ENCODE assay signal across 9 mouse cellular contexts in genomic region chr1:171501636-171502080, GRCm38 (mm10). TPM values are rescaled to one million over a fixed set of nuclear protein-coding genes. Genes with fewer than 3 reads are reported as not detected.
A peak's percentile ranks its signal among the peaks of the same experiment; 100 is the strongest.
DNase-seq lines count a peak whose midpoint lies in the region; ATAC-seq lines count a peak whose summit lies in the region.
"Had no signal": no experiment of that assay in that cellular context is flagged by ENCODE, and none has a peak within 500 bp of the region (broad histone marks: within the 10 kb centered on the region; RNA-seq: fewer than 3 reads in every experiment).

No protein-coding gene starts in this region.

- H3K9ac ChIP-seq in midbrain, embryonic 15.5 days = peak overlapping the region; percentile 30; the same call in 1 of the 2 replicates

- no peaks in the 10 kb centered on the region for H3K9me3 ChIP-seq in limb, embryonic 10.5 days (replicated peaks)
- H3K9me3 ChIP-seq in midbrain, embryonic 15.5 days = no peaks in the 10 kb centered on the region

- H3K4me1 ChIP-seq in limb, embryonic 10.5 days = 0 out of 2 replicates have a peak, but pooled peaks cover 8% of the 10 kb centered on the region
- H3K4me1 ChIP-seq in midbrain, embryonic 15.5 days = peaks cover 17% of the 10 kb centered on the region

- peak overlapping the region; percentile 32 for H3K4me3 ChIP-seq in limb, embryonic 10.5 days
- H3K4me3 ChIP-seq in midbrain, embryonic 15.5 days = peak overlapping the region; percentile 72

- ATAC-seq in midbrain, embryonic 15.5 days (replicated peaks) = no peak

- no peaks in the 10 kb centered on the region for H3K27me3 ChIP-seq in limb, embryonic 10.5 days (ENCODE audit: low read depth, poor library complexity, severe bottlenecking)
- H3K27me3 ChIP-seq in midbrain, embryonic 15.5 days (replicated peaks) = no peaks in the 10 kb centered on the region; the same call in 1 of the 2 replicates

- peak overlapping the region; percentile 81 for H3K27ac ChIP-seq in limb, embryonic 10.5 days
- peak overlapping the region; percentile 98 for H3K27ac ChIP-seq in midbrain, embryonic 15.5 days

- no peaks in the 10 kb centered on the region for H3K36me3 ChIP-seq in limb, embryonic 10.5 days
- no peaks in the 10 kb centered on the region for H3K36me3 ChIP-seq in midbrain, embryonic 15.5 days (replicated peaks)

- WGBS in limb, embryonic 10.5 days = 6% methylated on average over 5 of the region's 5 CpGs
- WGBS in midbrain, embryonic 15.5 days = 5% methylated on average over 5 of the region's 5 CpGs

- H3K4me2 ChIP-seq in midbrain, embryonic 15.5 days = peak overlapping the region; percentile 81

- DNase-seq in thymus, postnatal 0 days (ENCODE audit: low spot score) = peak; percentile 34
- DNase-seq in thymus, postnatal 36 days = no peak
- DNase-seq in embryo, embryonic 9.5 days (ENCODE audit: extremely low spot score) = peak; percentile 57
- DNase-seq in heart, postnatal 10 days = peak; percentile 45 to 68
- DNase-seq in limb, embryonic 10.5 days (ENCODE audit: low spot score) = peak; percentile 59
- no peak for DNase-seq in testis, postnatal 14 days (ENCODE audit: low spot score)
- no peak for DNase-seq in spleen, postnatal 14 days (ENCODE audit: low spot score in 2 of 2)

- intact Hi-C loops in heart, postnatal 10 days (cut with DNase I) = no loop called here

RNA-seq across cellular contexts. Expression of gene Alyref2, which starts 1.6 kb away (rescaled TPM):
- polyA plus RNA-seq in thymus, postnatal 0 days (2015; fragmentation: Nextera tagmentation; extraction: Ambion mirVana) = 18.7 and 20.4 TPM in 2 replicates
- total RNA-seq in heart, postnatal 10 days (2021) = 1 to 10 TPM; 4.4 to 4.5 TPM
- 6.5 and 8.6 TPM in 2 replicates for polyA plus RNA-seq in limb, embryonic 10.5 days (2016; fragmentation: Nextera tagmentation; extraction: Ambion mirVana)
- polyA plus RNA-seq in midbrain, embryonic 15.5 days (2015; fragmentation: Nextera tagmentation; extraction: Ambion mirVana) = 33.1 and 34.3 TPM in 2 replicates

RNA-seq across cellular contexts. Expression of gene Itln1, which starts 33.4 kb away (rescaled TPM):
- 2.2 and 2.8 TPM in 2 replicates for polyA plus RNA-seq in thymus, postnatal 0 days (2015; fragmentation: Nextera tagmentation; extraction: Ambion mirVana)
- total RNA-seq in heart, postnatal 10 days (2021) = not detected
- not detected in 2 replicates for polyA plus RNA-seq in limb, embryonic 10.5 days (2016; fragmentation: Nextera tagmentation; extraction: Ambion mirVana)
- polyA plus RNA-seq in midbrain, embryonic 15.5 days (2015; fragmentation: Nextera tagmentation; extraction: Ambion mirVana) = not detected in 2 replicates
- total RNA-seq: layer of hippocampus, adult 18-20 months had no signal

RNA-seq across cellular contexts. Expression of gene Cd244a, which starts 57.3 kb away (rescaled TPM):
- polyA plus RNA-seq in thymus, postnatal 0 days (2015; fragmentation: Nextera tagmentation; extraction: Ambion mirVana) = 3.2 and 4.2 TPM in 2 replicates
- total RNA-seq in heart, postnatal 10 days (2021) = under 1 TPM; 0.10 to 0.20 TPM
- polyA plus RNA-seq in limb, embryonic 10.5 days (2016; fragmentation: Nextera tagmentation; extraction: Ambion mirVana) = not detected in 2 replicates
- not detected in 2 replicates for polyA plus RNA-seq in midbrain, embryonic 15.5 days (2015; fragmentation: Nextera tagmentation; extraction: Ambion mirVana)
- total RNA-seq: layer of hippocampus, adult 18-20 months had no signal

Comparison
In these comparisons a context has a peak if more than half of its experiments do, and no peak if none do; other contexts are left out.
1. DNase-seq: peak in thymus, postnatal 0 days (single experiment), embryo, embryonic 9.5 days (single experiment), heart, postnatal 10 days (2 of 2) and limb, embryonic 10.5 days (single experiment); none in thymus, postnatal 36 days (0 of 2), testis, postnatal 14 days (single experiment) and spleen, postnatal 14 days (0 of 2).